Mouse (Mus musculus) left cerebral cortex, postnatal 25 days (tissue): ENCODE data around the gene Slc7a5. TPM values are rescaled to one million over a fixed set of nuclear protein-coding genes. Genes with fewer than 3 reads are reported as not detected.

Experiments used
- DNase-seq, 2 experiments: peaks; one replicate each; pipeline ENCODE4 v3.0.0; 2022; ENCODE audit warnings: low spot score in 2 of 2, mixed read lengths in 1 of 2
- intact Hi-C: fragments of 180-260 bp; cut with DNase I; formaldehyde crosslinking; loops from one replicate; pipeline ENCODE4 v1.15.1; 2025
- total RNA-seq, 2 experiments: library from RNA; stranded (reverse); gene quantifications; 2 replicates each; pipeline ENCODE4 v1.2.3; 2021

Gene Slc7a5
- total RNA-seq, 2 experiments from 2014 or later = 65.8 to 76.2 TPM

DNA sequence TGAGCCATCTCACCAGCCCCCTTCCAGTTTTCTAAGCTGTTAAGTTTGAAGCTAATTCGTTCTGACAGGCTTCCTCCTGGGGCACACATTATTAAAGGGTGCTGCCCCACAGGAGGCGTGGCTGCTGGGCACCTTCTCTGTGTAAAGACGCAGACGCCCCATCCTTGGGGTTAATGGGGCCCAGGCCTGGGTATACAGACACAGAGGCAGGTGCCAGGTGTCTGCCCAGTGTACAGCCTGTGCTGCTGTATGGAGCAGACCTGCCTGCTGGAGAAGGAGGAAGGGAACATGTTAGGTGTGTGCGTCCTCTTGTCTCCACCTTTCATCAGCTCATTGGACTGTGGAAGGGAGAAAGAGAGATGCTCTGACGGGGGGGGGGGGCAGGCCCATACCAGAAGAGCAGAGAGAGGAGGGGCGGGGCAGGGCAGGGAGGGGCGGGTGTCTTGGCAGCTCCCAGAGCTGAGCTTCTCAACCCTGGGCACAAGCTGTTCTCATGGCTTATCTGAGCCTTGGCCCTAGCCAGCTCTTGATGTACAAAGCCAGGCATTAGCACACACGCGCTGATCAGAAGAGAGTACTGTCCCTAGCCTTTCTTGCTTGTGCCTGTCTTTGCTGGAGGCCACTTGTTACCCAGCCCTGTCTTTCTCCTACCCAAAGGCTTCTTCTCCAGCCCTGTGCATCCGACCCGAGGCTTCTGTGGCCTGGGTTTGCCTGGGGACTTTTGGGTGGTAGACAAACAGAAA is 45.5 kb downstream of the Slc7a5 start:
- no peak for DNase-seq
- intact Hi-C loops = no loop called here

DNA sequence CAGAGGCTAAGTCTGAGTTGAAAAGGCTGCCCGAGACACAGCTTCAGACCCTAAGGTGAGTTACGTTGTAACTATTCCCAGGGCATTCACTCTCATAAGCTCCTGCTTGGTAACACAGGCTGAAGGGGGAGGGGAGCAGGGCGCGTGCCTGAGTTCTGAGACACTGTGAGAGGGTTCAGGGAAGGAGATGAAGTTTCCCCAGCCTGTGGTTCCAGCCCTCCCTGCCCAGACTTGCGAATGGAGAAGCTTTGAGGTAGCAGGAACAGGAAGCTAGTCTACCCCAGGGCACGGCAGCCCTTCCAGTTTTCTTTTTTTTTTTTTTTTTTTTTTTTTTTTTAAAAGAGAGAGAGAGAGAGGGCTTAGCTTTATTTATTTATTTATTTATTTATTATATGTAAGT is 46.2 kb downstream of the Slc7a5 start:
- intact Hi-C loops = no loop called here
- no peak for DNase-seq

DNA sequence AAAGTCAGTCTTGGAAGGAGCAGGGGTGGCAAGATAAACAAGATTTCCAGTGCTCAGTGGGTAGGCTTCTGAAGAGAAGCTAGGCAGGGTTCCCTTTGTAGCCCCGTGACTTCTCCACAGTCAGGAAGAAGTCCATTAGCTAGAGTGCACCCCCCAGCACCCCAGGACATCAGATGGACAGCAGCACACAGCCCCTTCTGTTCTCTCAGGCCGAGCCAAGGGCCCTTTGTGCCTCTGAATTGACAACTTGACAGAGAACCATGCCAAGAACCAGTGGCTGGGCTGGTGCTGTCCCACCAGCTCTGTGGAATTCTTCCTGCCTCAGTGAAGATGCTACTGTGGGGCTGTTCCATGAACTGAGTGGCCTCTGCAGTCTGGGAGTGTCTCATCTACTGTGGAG is 49.7 kb downstream of the Slc7a5 start:
- intact Hi-C loops = no loop called here
- DNase-seq = no peak

DNA sequence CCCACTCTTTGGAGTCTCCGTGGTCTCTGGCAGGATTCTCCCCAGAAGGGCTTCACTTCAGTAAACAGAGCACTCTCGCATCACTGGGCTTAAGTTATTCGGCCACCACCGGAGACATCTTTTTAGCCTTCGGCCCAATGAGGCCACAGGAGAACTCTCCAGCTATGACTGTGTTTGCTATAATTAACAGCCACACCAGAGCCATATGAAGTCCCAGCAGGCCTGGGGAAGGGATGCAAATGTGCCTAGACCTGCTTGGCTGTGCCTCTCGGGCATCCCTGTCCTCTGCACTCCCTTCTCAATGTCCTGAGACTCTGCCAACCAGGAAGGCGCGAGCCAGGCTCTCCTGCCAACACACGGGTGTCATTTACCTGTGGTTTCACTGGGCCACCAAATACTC is 50.2 kb downstream of the Slc7a5 start:
- no peak for DNase-seq
- intact Hi-C loops = no loop called here

DNA sequence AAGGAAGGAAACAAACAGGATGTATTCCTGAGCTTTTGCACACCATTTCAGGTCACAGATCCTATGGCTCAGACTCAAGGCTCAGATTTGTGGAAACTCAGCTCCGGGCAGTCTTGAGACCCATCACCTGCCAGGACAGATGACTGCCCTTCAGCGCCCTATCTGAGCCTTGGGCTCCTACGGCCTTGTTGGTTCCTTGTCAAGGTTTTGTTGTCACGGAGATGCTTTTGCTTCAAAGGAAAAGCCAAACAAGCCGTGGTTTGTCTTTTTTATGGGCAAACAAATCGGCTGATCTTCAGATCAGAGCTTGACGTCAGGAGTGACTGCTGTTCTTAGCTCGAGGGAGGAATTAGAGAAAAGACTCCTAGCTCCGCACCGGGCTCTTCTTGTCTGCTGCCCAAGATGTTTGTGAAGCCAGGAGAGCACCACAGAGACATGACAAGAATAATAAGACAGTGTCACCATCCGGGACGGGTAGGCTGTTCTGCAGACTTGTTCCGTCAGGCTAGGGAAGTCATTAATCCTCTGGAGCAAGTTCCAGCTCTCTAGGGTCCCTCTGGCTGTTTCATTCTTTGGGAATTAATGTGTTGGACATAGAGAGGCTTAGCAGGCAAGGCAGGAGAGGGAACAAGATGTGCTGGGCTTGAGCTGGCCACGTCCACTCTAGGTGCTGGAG is 51.3 kb downstream of the Slc7a5 start:
- intact Hi-C loops = no loop called here
- DNase-seq = no peak

DNA sequence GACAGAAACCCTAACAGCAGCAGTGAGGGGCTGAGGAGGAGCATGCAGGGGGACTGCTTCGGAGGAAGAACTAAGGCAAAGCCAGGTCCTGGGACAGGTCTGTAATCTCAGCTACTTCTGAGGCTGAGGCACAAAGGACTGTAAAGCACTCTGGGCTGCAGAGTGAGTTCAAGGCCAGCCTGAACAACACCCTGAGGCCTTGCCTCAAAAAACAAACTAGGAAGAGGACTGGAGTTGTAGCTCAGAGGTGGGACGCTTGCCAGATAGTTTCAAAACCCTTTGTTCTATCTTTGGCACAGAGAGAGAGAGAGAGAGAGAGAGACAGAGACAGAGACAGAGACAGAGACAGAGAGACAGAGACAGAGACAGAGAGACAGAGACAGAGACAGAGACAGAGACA is 53.9 kb downstream of the Slc7a5 start:
- no peak for DNase-seq

DNA sequence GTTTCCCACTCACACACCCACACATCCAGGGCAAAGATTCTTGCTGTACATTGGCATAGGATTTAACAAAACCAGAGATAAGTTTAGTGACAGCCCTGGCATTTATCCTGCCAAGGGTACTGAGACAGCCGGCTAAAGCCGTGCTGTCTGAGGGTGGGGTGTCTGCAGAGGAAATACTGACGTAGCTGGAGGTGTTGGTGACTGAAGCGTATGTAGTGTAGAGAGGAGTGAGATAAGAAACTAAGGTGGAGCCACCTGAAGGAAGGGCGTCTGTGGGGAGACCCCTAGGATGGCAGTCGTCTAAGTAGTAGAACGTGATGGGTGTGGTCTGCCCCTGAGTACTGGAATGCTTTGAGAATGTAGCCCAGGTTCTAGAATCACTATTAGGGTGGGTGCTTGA is 55.0 kb downstream of the Slc7a5 start:
- intact Hi-C loops = no loop called here
- DNase-seq = peak in 1 of 2 experiments; percentile 43

More for the DNA sequence above, 53.9 kb downstream of the Slc7a5 start:
- intact Hi-C loops = no loop called here

DNA sequence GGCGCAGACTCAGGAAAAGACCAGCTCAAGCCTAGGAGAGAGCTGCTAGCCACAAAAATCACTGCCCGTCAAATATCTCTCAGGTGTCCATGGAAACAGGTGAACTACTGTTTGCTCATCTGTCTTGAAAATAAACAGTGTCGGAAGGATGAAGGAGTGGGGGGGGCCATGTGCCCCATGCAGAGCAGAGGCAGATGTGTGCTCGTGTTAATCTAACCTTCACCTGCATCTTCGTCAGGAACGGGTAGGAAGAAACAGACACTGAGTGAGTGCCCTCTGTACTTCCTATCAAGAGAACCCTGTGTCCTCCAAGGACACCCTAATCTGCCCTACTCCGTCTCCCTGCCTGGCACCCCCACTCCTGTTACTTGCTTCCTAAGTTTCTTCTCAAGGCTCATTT is 55.8 kb downstream of the Slc7a5 start:
- intact Hi-C loops = loop anchor here (1.0 to 2.0 kb wide), 2 partner anchors 58 to 83 kb away; no protein-coding TSS in a partner anchor
- no peak for DNase-seq

DNA sequence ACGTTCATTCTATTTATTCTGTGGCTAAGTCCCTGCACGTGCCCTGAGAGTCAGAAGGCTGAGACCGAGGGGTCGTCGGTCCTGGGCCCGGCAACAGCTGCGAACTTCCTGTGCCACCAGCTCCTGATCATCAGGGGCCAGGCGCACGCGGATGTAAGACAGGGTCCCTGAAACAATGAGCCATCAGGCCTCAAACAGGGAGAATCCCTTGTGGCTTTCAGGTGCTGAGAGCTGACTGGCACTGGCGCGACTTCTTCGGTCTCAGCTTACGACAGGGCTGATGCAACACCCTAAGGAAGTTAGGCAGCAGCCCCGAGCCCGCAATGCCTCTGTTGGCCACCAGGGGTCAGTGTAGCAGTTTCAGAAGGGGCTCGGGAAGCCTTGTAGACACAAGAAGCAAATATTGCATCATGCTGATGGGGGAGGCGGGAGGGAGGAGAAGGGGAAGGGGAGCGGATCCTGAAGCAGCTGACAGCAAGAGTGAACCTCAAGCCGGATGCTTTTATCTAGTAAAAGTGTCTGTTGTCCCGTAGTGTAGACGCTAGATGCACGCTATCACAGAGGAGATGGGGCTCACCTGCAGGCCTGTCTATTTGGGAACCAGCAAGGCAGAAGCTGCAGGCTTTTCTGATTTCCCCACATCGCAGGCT is 56.5 kb downstream of the Slc7a5 start:
- peak; percentile 95 to 97 for DNase-seq
- intact Hi-C loops = loop anchor here (1.0 to 2.0 kb wide), 2 partner anchors 58 to 84 kb away; no protein-coding TSS in a partner anchor

DNA sequence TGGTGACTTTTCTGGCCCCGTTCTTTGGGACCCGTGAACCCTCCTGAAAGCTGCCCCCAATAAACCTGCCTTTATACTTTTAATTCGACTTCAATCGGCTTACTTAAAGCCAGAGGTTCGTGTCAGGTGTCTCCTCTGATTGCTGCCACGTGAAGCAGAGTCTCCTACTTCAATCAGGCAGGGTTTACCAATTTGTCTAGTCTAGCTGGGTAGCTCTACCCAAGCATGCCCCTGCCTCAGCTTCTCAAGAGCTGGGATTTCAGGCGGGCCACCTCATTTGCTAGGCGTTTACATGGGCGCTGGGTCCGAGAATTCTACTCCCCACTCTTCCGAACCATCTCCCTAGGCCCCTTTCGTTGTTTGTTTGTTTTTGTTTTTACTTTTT is 57.1 kb downstream of the Slc7a5 start:
- no peak for DNase-seq
- intact Hi-C loops = loop anchor here (2.0 kb wide), 1 partner anchor 84 kb away; no protein-coding TSS in a partner anchor

DNA sequence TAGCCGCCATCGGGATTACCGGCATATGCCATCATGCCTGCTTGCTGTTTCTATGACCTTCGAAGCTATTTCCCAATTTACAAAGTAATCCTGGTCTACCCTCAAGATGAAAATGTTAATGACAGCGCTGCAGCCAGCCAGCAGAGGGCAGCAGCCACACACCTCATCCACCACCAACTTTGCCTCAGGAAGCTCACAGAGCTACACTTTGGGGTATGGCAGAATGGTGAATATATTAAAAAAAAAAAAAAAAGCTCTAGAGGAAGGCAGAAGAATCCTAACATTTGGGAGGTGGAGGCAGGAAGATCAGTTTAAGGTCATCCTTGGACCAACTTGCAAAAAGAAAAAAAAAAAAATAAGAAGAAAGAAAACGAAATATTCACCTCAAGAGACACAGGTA is 57.5 kb downstream of the Slc7a5 start:
- intact Hi-C loops = loop anchor here (2.0 kb wide), 1 partner anchor 85 kb away; no protein-coding TSS in a partner anchor
- DNase-seq = peak; percentile 71 to 84

DNA sequence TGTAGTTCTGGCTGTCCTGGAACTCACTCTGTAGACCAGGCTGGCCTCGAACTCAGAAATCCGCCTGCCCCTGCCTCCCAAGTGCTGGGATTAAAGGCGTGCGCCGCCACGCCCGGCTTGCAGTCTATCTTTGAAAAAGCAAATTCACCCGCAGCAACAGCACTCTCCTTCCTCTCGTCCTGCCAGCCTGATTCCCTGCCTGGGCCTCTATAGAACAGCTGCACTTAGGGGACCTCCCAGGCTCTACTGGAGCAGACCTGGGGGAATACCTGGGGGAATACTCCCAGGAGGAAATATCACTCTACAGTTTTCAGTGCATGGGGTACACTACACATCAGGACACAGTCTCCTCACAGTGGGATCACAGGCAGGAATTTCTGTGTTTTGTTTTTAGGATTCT is 58.2 kb downstream of the Slc7a5 start:
- no peak for DNase-seq
- intact Hi-C loops = no loop called here

DNA sequence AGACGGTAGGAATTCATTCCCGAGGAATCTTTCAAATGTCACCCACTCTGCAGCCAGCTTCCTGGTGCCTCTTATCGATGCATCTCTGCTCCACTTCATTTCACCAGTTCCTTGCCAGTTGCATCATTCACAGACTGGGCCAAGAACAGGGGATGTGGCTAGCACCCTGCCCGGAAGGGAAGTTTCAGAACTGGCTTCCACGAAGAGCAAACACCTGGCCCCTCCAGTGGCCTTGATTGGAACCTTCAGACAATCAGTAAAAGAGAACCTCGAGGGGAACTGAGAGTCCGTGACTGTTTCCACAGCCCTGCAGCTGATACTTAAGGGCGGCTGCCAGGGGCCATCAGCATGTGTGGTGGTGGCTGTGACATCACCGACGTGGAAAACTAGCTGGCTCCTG is 59.0 kb downstream of the Slc7a5 start:
- intact Hi-C loops = no loop called here
- DNase-seq = no peak

DNA sequence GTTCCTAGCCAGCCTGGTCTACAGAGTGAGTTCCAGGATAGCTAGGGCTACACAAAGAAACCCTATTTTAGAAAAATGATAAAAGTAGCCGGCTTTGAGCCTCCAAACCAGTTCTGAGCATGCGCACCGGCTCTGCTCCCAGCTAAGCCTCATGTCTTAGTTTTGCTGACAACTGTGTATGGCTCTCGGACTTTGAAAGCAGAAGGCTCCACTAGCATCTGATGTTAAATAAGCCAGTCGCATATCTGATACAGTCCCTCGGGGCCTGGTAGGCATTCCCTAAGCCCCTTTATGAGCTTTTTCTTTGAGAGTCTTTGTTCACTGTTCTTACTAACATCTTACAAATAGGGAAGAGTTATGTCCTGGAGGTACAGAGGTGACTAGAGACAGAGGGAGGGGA is 59.5 kb downstream of the Slc7a5 start:
- no peak for DNase-seq

DNA sequence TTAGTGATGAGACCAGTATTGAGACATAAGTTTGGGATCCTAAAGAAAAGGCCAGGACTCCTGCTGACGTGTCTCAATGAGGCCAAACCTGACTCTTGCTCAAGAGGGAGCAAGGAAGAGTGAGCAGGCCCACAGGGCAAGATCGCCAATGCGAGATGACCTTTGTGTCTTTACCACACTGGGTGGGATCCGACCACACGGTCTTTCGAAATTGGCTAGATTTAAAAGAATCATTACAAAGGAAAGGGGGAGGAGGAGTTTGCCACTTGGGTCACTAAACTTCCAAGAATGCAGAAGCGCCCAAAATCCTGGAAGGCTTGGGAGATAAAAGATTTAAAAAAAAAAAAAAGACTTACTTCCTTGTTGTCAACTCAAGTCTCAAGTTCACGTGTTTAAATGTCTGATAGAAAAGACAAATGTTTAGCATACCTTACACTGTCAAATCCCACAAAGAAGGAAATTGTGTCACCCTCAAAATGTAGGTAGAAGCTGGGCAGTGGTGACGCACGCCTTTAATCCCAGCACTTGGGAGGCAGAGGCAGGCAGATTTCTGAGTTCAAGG is 60.2 kb downstream of the Slc7a5 start:
- intact Hi-C loops = no loop called here

More for the DNA sequence above, 59.5 kb downstream of the Slc7a5 start:
- intact Hi-C loops = no loop called here

DNA sequence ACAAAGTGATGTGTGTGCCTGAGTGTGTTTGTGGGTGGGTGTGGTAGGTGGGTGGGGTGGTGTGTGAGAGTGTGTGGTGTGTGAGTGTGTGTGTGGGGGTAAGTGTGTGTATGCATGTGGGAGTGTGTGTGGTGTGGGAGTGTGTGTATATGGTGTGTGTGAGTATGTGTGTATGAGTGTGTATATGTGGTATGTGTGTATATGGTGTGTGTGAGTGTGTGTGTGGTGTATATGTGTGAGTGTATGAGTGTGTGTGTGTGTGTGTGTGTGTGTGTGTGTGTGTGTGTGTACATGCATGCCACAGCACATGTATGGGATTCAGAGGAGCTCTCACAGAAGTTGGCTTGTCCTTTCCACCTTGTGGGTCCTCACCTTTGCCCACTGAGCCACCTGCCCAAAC is 60.7 kb downstream of the Slc7a5 start:
- no peak for DNase-seq
- intact Hi-C loops = no loop called here

More for the DNA sequence above, 60.2 kb downstream of the Slc7a5 start:
- DNase-seq = no peak

DNA sequence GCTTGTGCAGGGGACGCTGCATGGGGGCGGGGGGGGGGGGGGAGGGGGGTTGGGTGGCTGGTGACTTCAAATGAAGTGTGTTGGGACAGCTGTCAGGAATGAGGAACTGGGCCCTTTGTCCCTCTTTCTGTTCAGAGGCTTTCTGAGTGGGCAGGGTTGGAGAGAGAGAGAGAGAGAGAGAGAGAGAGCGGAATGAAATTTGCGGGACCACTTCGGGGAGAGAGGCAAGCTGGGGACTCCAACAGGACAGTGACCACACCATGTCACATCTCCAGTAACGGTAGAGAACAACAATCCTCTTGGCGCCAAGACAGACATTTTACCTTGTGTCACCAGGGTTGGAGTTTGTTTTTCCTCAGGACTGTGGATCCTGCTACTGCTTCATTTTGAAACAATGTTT is 62.7 kb downstream of the Slc7a5 start:
- DNase-seq = no peak
- intact Hi-C loops = no loop called here

DNA sequence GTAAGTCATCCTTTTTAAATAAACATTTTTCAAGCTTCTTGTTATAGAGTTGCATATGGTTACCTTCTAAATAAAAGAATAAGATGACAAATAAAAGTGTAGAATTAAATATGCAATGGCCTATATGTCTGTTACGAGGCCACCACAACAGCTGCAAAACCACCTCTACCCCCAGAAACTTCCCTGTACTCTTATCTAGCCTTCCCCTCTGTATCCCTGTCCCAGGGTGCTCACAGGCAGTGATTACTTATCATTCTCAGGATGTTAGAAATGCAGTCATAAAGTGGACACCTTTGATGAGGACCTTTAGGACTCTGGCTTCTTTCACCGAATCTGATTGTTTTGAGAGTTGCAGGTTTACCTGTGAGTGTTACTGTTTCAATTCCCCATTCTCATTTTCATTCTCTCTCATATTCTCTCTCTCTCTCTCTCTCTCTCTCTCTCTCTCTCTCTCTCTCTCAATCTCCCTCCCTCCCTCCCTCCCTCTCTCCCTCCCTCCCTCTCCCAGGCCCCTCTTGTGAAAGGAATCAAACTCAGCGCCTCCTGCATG is 64.2 kb downstream of the Slc7a5 start:
- intact Hi-C loops = no loop called here
- DNase-seq = no peak

DNA sequence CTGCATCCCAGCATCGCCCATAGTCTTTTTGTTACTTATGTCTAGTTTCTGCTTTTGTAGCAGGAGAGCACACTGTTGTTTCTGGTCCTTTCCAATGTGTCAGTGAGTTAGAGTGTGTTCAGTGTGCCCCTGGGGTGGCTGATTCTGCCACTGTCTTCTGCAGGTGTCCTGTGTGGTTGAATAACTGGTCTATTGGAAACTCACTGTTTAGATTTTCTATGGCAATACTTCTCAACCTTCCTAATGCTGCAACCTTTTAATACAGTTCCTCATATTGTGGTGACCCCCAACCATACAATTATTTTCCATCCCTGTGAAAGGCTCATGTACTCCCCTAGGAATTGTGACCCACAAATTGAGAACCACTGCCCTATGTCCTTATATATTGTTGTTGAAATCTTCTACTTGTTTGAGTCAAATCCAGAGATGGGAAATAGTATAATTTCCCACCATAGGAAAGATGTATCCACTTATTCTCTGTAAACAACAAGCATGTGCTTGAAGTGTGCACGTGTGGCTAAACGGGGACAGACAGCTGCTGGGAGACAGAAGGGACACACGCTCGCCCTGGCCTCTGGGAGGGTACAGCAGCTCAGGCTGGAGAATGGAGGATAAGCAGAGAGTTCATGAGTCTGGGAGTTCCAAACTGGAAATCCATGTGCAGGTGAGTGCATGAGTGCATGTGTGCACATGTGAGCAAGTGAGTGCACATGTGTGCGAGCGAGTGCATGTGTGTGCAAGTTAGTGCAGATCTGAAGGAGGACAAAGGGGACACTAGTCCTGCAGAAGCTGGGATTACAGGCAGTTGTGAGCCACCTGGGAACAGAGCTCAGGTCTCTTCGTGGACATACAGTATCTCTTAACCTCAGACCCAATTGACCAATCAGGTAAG is 65.2 kb downstream of the Slc7a5 start:
- intact Hi-C loops = no loop called here
- DNase-seq = no peak
